8 mouse cellular contexts compared by ENCODE assay signal in the genomic region with DNA sequence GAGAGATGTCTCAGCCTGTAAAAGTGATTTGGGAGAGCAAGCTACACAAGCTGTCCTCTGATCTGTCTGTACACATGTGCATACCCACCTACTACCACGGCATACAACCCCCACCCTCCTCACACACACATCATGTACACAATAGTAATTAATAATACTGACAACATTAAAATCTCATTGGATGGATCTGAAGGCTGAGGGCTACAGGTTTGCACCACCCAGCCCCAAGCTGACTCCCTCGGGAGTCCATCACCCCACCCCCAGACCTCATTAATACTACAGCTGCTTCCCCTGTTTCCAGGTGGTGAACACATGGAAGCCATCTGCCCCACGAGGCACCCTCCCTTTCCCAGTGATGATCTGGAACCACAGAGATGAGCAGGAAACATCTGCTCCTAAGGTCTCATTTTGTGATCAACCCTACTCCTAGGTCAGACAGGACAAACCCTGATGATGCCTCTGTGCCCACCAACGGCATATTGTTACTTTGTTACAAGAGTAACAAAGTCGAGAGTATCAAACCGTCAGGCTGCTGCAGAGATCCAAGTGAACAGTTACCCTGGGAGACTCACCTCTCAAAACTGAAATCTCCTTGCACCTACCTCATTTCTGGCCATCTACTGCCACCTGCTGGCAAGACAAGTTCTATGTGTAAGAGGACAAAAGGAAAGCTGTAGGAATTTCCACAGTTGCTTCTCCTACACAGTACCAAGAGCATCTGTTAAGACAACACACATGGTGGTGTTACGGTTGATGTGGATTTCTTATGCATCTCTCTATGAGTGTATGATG.
DNase-seq lines count a peak whose midpoint lies in the region; ATAC-seq and TF ChIP-seq lines count a peak whose summit lies in the region.

No protein-coding gene starts in this region.

- 35% methylated on average over 7 of the region's 7 CpGs for WGBS in limb, embryonic 10.5 days
- 35% methylated on average over 7 of the region's 7 CpGs for WGBS in midbrain, postnatal 0 days
- WGBS in stomach, embryonic 16.5 days, result 19% methylated on average over 7 of the region's 7 CpGs

- no peak overlapping the region for H3K4me3 ChIP-seq in limb, embryonic 10.5 days
- H3K4me3 ChIP-seq in midbrain, postnatal 0 days (ENCODE audit: low read depth, low read length), result no peak overlapping the region
- H3K4me3 ChIP-seq in stomach, embryonic 16.5 days (replicated peaks; ENCODE audit: low read length), result no peak overlapping the region

- H3K9ac ChIP-seq in midbrain, postnatal 0 days (replicated peaks; ENCODE audit: low read length, poor library complexity, severe bottlenecking), result no peak overlapping the region
- no peak overlapping the region for H3K9ac ChIP-seq in stomach, embryonic 16.5 days (ENCODE audit: low read length)

- H3K4me1 ChIP-seq in limb, embryonic 10.5 days, result peaks cover 15% of the 10 kb centered on the region
- H3K4me1 ChIP-seq in midbrain, postnatal 0 days (ENCODE audit: insufficient read depth, low read length), result no peaks in the 10 kb centered on the region
- H3K4me1 ChIP-seq in stomach, embryonic 16.5 days (ENCODE audit: control insufficient read depth, insufficient read depth, low read length), result no peaks in the 10 kb centered on the region

- no peak overlapping the region for H3K27ac ChIP-seq in limb, embryonic 10.5 days
- no peak overlapping the region for H3K27ac ChIP-seq in midbrain, postnatal 0 days (ENCODE audit: low read depth, low read length)
- no peak overlapping the region for H3K27ac ChIP-seq in stomach, embryonic 16.5 days (ENCODE audit: low read length)

- no peaks in the 10 kb centered on the region for H3K27me3 ChIP-seq in limb, embryonic 10.5 days (ENCODE audit: low read depth, poor library complexity, severe bottlenecking)
- no peaks in the 10 kb centered on the region for H3K27me3 ChIP-seq in midbrain, postnatal 0 days (ENCODE audit: insufficient read depth, low read length)
- no peaks in the 10 kb centered on the region for H3K27me3 ChIP-seq in stomach, embryonic 16.5 days (ENCODE audit: control insufficient read depth, insufficient read depth, low read length)

- DNase-seq in heart, adult 18-20 months, result peak; percentile 67 to 89
- no peak for DNase-seq in heart, adult 11 months
- DNase-seq in embryo, embryonic 10 days (ENCODE audit: low spot score), result peak; percentile 92
- peak; percentile 13 for DNase-seq in gastrocnemius, postnatal 25 days
- peak; percentile 82 to 89 for DNase-seq in kidney, adult 8-10 months
- peak; percentile 86 for DNase-seq in limb, embryonic 10.5 days (ENCODE audit: low spot score)
- peak; percentile 86 for DNase-seq in midbrain, postnatal 0 days (ENCODE audit: low spot score)

- H3K9me3 ChIP-seq in limb, embryonic 10.5 days (replicated peaks), result no peaks in the 10 kb centered on the region
- H3K9me3 ChIP-seq in midbrain, postnatal 0 days (ENCODE audit: low read length), result no peaks in the 10 kb centered on the region
- no peaks in the 10 kb centered on the region for H3K9me3 ChIP-seq in stomach, embryonic 16.5 days (replicated peaks; ENCODE audit: control insufficient read depth, low read length)

- peak; percentile 96 for TF ChIP-seq CTCF in midbrain, postnatal 0 days (IDR thresholded peaks at IDR 0.05)

- H3K36me3 ChIP-seq in limb, embryonic 10.5 days, result no peaks in the 10 kb centered on the region
- no peaks in the 10 kb centered on the region for H3K36me3 ChIP-seq in midbrain, postnatal 0 days (ENCODE audit: insufficient read depth, low read length)
- H3K36me3 ChIP-seq in stomach, embryonic 16.5 days (ENCODE audit: control insufficient read depth, insufficient read depth, low read length), result no peaks in the 10 kb centered on the region

- peak; percentile 77 for ATAC-seq in midbrain, postnatal 0 days (ENCODE audit: low FRiP score)
- peak; percentile 31; the same call in 1 of the 2 replicates for ATAC-seq in stomach, embryonic 16.5 days (ENCODE audit: insufficient read depth, low FRiP score)

- H3K4me2 ChIP-seq in midbrain, postnatal 0 days (ENCODE audit: low read depth, low read length, poor library complexity, severe bottlenecking), result no peak overlapping the region
- no peak overlapping the region for H3K4me2 ChIP-seq in stomach, embryonic 16.5 days (ENCODE audit: low read depth, low read length)
